Mouse (Mus musculus) midbrain, embryonic 11.5 days (tissue): ENCODE results near the gene Vti1a. TPM values are rescaled to one million over a fixed set of nuclear protein-coding genes. Genes with fewer than 3 reads are reported as not detected.

ENCODE experiments used
- ATAC-seq: fragments of 200-750 bp; cut with Nextera tagmentation; 2 replicates; pipeline ENCODE4 v1.8.0; 2017; ENCODE audit warnings: moderate TSS enrichment, moderate library complexity; ENCODE audit not compliant: low FRiP score
- DNase-seq: peaks from one replicate; pipeline ENCODE4 v3.0.0; 2015; ENCODE audit warnings: low spot score; ENCODE audit errors: missing footprints
- H3K27ac ChIP-seq: fragments of 300-500 bp; sonication (generic); 2 replicates; pipeline ENCODE4 v1.5.1; 2014; ENCODE audit warnings: low read depth, low read length
- H3K27me3 ChIP-seq: fragments of 300-500 bp; sonication (generic); 2 replicates; pipeline ENCODE4 v1.6.1; 2014; ENCODE audit warnings: mild to moderate bottlenecking, low read length, moderate library complexity, mixed read lengths; ENCODE audit not compliant: control insufficient read depth, insufficient read depth
- H3K36me3 ChIP-seq: fragments of 300-500 bp; sonication (generic); 2 replicates; pipeline ENCODE4 v1.6.1; 2014; ENCODE audit warnings: mild to moderate bottlenecking, low read length, moderate library complexity, mixed read lengths; ENCODE audit not compliant: control insufficient read depth, insufficient read depth
- H3K4me1 ChIP-seq: fragments of 300-500 bp; sonication (generic); 2 replicates; pipeline ENCODE4 v1.6.1; 2014; ENCODE audit warnings: low read length; ENCODE audit not compliant: control insufficient read depth, insufficient read depth
- H3K4me2 ChIP-seq: fragments of 300-500 bp; sonication (generic); 2 replicates; pipeline ENCODE4 v1.6.1; 2014; ENCODE audit warnings: mild to moderate bottlenecking, moderate library complexity
- H3K4me3 ChIP-seq: fragments of 300-500 bp; sonication (generic); 2 replicates; pipeline ENCODE4 v1.5.1; 2014; ENCODE audit warnings: low read depth, low read length
- H3K9ac ChIP-seq: fragments of 300-500 bp; sonication (generic); 2 replicates; pipeline ENCODE4 v1.6.1; 2014; ENCODE audit warnings: low read length
- H3K9me3 ChIP-seq: fragments of 300-500 bp; sonication (generic); 2 replicates; pipeline ENCODE4 v1.6.1; 2016; ENCODE audit warnings: low read length; ENCODE audit not compliant: control insufficient read depth
- WGBS: fragments of 180-500 bp; shearing (Covaris S2); extraction: QIAGEN DNeasy Blood & Tissue Kit; methylation state at CpG from one replicate; pipeline ENCODE4 v1.1.7; 2014; 5-methylcytosine and 5-hydroxymethylcytosine counted together
- polyA plus RNA-seq: library from polyadenylated mRNA; unstranded; fragments of >200 nt; fragmentation: Nextera tagmentation; extraction: Ambion mirVana; gene quantifications from 2 replicates; pipeline ENCODE4 v1.2.1, GENCODE M21; 2014

Vti1a gene
- polyA plus RNA-seq, 1 experiment from 2014 or later, result 27.1 TPM

- Histone ChIP-seq H3K27me3 (no peaks in the 10 kb centered on the region), H3K4me2 (no peak overlapping the region), H3K27ac (no peak overlapping the region), H3K9ac (no peak overlapping the region), H3K9me3 (no peaks in the 10 kb centered on the region), H3K36me3 (no peaks in the 10 kb centered on the region), H3K4me1 (no peaks in the 10 kb centered on the region), H3K4me3 (no peak overlapping the region)
- WGBS, result 92% methylated on average over 4 of the region's 4 CpGs
- ATAC-seq (no peak), DNase-seq (no peak)
Measured at GRCm38 (mm10) chr19:55286034-55286433, 30.1 kb upstream of the Vti1a start.

- DNase-seq (no peak), ATAC-seq (no peak)
- H3K27ac ChIP-seq, result no peak overlapping the region
- no peaks in the 10 kb centered on the region for H3K9me3 ChIP-seq
- H3K9ac ChIP-seq, result no peak overlapping the region
- no peaks in the 10 kb centered on the region for H3K36me3 ChIP-seq
- H3K4me1 ChIP-seq, result no peaks in the 10 kb centered on the region
- H3K27me3 ChIP-seq, result no peaks in the 10 kb centered on the region
- no peak overlapping the region for H3K4me2 ChIP-seq
- no peak overlapping the region for H3K4me3 ChIP-seq
Measured at GRCm38 (mm10) chr19:55288974-55289373, 27.1 kb upstream of the Vti1a start.

- WGBS, result 87% methylated on average over 2 of the region's 2 CpGs
- no peaks in the 10 kb centered on the region for H3K36me3 ChIP-seq
Measured at GRCm38 (mm10) chr19:55290621-55291270, 25.3 kb upstream of the Vti1a start.

GRCm38 (mm10) chr19:55292210-55292850, 23.8 kb upstream of the Vti1a start:
- Histone ChIP-seq H3K27me3 (no peaks in the 10 kb centered on the region), H3K9me3 (no peaks in the 10 kb centered on the region), H3K36me3 (peaks cover 4% of the 10 kb centered on the region), H3K4me2 (no peak overlapping the region), H3K4me1 (no peaks in the 10 kb centered on the region), H3K27ac (no peak overlapping the region), H3K4me3 (no peak overlapping the region), H3K9ac (no peak overlapping the region)
- 73% methylated on average over 2 of the region's 2 CpGs for WGBS
- ATAC-seq, result no peak
- DNase-seq, result no peak

More at GRCm38 (mm10) chr19:55290621-55291270, 25.3 kb upstream of the Vti1a start:
- ATAC-seq (no peak), DNase-seq (no peak)
- no peak overlapping the region for H3K9ac ChIP-seq
- H3K27me3 ChIP-seq, result no peaks in the 10 kb centered on the region
- no peak overlapping the region for H3K4me3 ChIP-seq
- H3K4me2 ChIP-seq, result no peak overlapping the region
- no peaks in the 10 kb centered on the region for H3K4me1 ChIP-seq
- no peaks in the 10 kb centered on the region for H3K9me3 ChIP-seq
- no peak overlapping the region for H3K27ac ChIP-seq

GRCm38 (mm10) chr19:55293175-55293574, 22.9 kb upstream of the Vti1a start:
- H3K4me2 ChIP-seq, result no peak overlapping the region
- WGBS, result 29% methylated on average over 4 of the region's 4 CpGs
- H3K4me3 ChIP-seq, result no peak overlapping the region
- no peak for ATAC-seq
- no peaks in the 10 kb centered on the region for H3K4me1 ChIP-seq
- no peak overlapping the region for H3K9ac ChIP-seq
- peaks cover 4% of the 10 kb centered on the region for H3K36me3 ChIP-seq
- no peaks in the 10 kb centered on the region for H3K9me3 ChIP-seq
- H3K27me3 ChIP-seq, result no peaks in the 10 kb centered on the region
- DNase-seq, result no peak
- H3K27ac ChIP-seq, result no peak overlapping the region

GRCm38 (mm10) chr19:55295075-55295474, 21.0 kb upstream of the Vti1a start:
- H3K9me3 ChIP-seq, result no peaks in the 10 kb centered on the region
- WGBS, result 95% methylated on average over 9 of the region's 9 CpGs
- no peaks in the 10 kb centered on the region for H3K4me1 ChIP-seq
- no peak overlapping the region for H3K4me3 ChIP-seq
- ATAC-seq (no peak), DNase-seq (no peak)
- no peak overlapping the region for H3K27ac ChIP-seq
- no peak overlapping the region for H3K9ac ChIP-seq
- no peak overlapping the region for H3K4me2 ChIP-seq
- H3K27me3 ChIP-seq, result no peaks in the 10 kb centered on the region
- peaks cover 6% of the 10 kb centered on the region for H3K36me3 ChIP-seq

GRCm38 (mm10) chr19:55295556-55295955, 20.5 kb upstream of the Vti1a start:
- Histone ChIP-seq H3K27ac (no peak overlapping the region), H3K9me3 (no peaks in the 10 kb centered on the region), H3K27me3 (no peaks in the 10 kb centered on the region), H3K36me3 (peaks cover 10% of the 10 kb centered on the region), H3K4me1 (no peaks in the 10 kb centered on the region), H3K4me3 (no peak overlapping the region), H3K4me2 (no peak overlapping the region), H3K9ac (no peak overlapping the region)
- DNase-seq, result no peak
- WGBS, result 89% methylated on average over 3 of the region's 3 CpGs
- ATAC-seq, result no peak

- peaks cover 13% of the 10 kb centered on the region for H3K36me3 ChIP-seq
Measured at GRCm38 (mm10) chr19:55296301-55296700, 19.8 kb upstream of the Vti1a start.

GRCm38 (mm10) chr19:55297489-55297888, 18.6 kb upstream of the Vti1a start:
- Histone ChIP-seq H3K27me3 (no peaks in the 10 kb centered on the region), H3K27ac (no peak overlapping the region), H3K4me2 (no peak overlapping the region), H3K4me3 (no peak overlapping the region), H3K9ac (no peak overlapping the region), H3K9me3 (no peaks in the 10 kb centered on the region), H3K36me3 (peaks cover 15% of the 10 kb centered on the region), H3K4me1 (no peaks in the 10 kb centered on the region)
- DNase-seq (no peak), ATAC-seq (no peak)
- 92% methylated on average over 2 of the region's 2 CpGs for WGBS

More at GRCm38 (mm10) chr19:55296301-55296700, 19.8 kb upstream of the Vti1a start:
- ATAC-seq (no peak), DNase-seq (no peak)
- H3K9me3 ChIP-seq, result no peaks in the 10 kb centered on the region
- no peaks in the 10 kb centered on the region for H3K4me1 ChIP-seq
- no peak overlapping the region for H3K4me2 ChIP-seq
- no peak overlapping the region for H3K4me3 ChIP-seq
- no peaks in the 10 kb centered on the region for H3K27me3 ChIP-seq
- H3K9ac ChIP-seq, result no peak overlapping the region
- no peak overlapping the region for H3K27ac ChIP-seq
- 84% methylated on average over 2 of the region's 2 CpGs for WGBS
